Mouse (Mus musculus): Measurements from ENCODE around the gene Cyp2f2.
A peak's percentile ranks its signal among the peaks of the same experiment; 100 is the strongest.

Gene Cyp2f2

DNA sequence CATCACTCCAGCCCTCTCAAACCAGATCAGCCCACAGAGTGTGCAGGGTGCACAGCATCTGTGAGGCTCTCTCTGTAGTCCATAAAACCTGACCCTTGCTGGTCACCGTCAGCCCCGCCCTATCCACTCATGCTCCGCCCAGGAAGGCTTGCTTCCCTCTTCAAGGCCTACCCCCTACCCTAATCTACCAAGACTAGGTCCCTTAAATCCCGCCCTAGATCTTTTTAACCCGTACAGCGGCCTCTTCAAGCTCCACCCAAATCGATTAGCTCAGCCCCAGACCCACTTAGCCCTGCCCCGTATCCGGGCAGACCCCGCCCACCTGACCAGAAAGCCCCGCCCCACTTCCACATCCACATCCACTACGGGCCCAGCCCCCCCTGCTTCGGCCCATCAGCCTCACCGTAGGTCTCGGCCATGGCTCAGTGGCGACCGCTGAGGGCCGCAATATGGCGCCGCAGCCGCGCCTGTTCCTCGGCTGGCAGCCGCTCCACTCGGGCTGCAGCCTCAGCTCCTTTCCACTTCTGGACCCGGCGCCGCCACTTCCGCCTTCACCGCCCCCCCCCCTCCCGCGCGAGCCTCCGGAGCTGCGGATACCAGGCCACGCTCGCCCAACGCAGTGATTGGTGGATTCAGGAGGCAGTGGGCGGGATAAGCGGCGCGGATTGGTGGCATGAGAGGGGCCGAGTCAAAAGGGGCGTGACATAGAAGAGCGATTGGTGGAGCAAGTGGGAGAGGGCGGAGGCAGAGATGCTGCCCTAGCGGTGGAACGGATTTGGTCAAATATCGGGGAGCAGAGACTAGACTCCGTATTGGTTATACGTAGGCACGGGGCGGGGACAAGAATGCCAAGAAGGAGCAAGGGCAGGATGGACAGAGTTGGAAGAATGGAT, 58.9 kb downstream of the Cyp2f2 start, which contains the start of gene Rab4b:
Rab4b (minus strand) TSS at position 573 of the 893 bp plus-strand sequence.
- peak; percentile 99 for DNase-seq (ENCODE audit: low spot score in 2 of 2)

DNA sequence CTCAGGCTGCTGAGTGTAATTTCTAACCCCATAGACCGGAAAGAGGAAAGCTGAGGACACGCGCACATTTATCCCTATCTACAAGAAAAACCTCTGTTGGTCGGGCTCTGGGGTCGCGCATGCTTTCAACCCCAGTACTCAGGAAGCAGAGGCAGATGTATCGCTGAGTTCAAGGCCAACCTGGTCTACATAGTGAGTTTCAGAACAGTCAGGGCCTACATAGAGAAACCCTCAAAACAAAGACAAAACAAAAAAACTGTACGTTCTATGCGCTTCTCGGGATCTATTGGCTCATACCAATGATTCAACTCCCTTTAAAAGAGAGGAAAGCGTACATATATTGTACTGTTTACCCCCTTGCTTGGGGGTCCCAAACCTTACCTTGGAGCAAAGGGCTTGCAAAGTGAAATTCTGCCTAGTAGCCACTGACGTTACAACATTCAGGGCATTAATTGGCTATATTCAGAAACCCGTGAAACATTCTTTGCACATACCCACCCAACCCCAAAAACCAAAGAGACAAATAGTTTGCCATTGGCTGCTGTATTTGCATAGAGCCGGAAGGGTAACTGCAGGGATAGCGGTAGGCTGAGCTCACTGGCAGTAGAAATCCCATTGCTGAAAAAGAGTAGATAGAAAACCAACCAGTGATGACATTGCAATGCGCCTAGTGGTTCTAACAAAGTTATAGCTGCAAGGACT, 59.7 kb downstream of the Cyp2f2 start:
- no peak for DNase-seq (ENCODE audit: low spot score in 2 of 2)

GRCm38 (mm10) chr7:27180036-27180435, 60.3 kb downstream of the Cyp2f2 start:
- peak in 1 of 2 experiments; percentile 51 for DNase-seq (ENCODE audit: low spot score in 2 of 2)

- peak in 1 of 2 experiments; percentile 47 for DNase-seq (ENCODE audit: low spot score in 2 of 2)
These were observed 61.4 kb downstream of the Cyp2f2 start, which contains the start of the genes Gm21983 and Mia for GRCm38 (mm10) chr7:27180837-27181695. TSS of gene Gm21983 (minus strand) at chr7:27181086. TSS of gene Mia (minus strand) at chr7:27181157.

DNA sequence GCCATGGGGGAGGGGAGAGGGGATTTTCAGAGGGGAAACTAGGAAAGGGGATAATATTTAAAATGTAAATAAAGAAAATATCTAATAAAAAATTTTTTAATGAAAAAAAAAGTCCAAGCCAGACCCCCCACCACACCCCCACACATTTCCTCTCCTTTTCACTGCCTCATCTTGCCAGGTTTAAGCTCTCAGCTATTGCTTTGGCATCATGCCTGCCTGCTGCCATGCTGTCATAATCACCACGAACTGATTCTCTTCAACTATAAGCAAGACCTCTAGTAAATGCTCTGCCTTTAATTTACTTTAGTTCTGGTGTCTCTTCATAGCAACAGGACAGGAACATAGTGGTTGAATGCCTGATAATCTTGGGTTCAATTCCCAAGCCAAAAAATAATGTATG, 62.8 kb downstream of the Cyp2f2 start:
- no peak for DNase-seq (ENCODE audit: low spot score in 2 of 2)
